9 mouse cellular contexts compared by ENCODE assay signal in the genomic region with DNA sequence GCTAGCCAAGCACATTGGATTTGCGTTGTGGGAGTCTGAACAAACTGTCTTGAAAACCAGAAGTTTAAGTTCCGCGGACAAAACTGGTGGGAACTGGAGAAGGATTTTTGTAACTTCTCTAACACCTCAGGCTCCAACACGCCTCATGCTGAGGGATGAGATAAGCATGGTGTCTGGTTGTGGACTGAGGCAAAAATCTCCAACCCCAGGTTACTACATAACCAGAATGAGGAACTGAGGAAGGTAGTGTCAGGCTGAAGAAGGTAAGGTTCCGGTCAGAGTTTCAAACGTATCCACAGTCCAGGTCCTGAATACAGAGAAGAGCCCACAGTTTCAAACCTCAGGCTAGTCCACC. TPM values are rescaled to one million over a fixed set of nuclear protein-coding genes. Genes with fewer than 3 reads are reported as not detected.
DNase-seq lines count a peak whose midpoint lies in the region; ATAC-seq lines count a peak whose summit lies in the region.
"Had no signal": no experiment of that assay in that cellular context is flagged by ENCODE, and none has a peak within 500 bp of the region (broad histone marks: within the 10 kb centered on the region; RNA-seq: fewer than 3 reads in every experiment).

No protein-coding gene starts in this region.

- peak overlapping the region; percentile 79 for H3K4me3 ChIP-seq in kidney, embryonic 16.5 days (ENCODE audit: low read length)
- peak overlapping the region; percentile 72 for H3K4me3 ChIP-seq in embryonic facial prominence, embryonic 11.5 days (ENCODE audit: low read depth, low read length)
- H3K4me3 ChIP-seq in midbrain, embryonic 15.5 days, result peak overlapping the region; percentile 68

- 20% methylated on average over 6 of the region's 6 CpGs for WGBS in kidney, embryonic 16.5 days
- WGBS in embryonic facial prominence, embryonic 11.5 days, result 32% methylated on average over 6 of the region's 6 CpGs
- WGBS in midbrain, embryonic 15.5 days, result 38% methylated on average over 6 of the region's 6 CpGs

- 0 out of 2 replicates have a peak overlapping the region, but pooled peaks have one; percentile 9 for H3K27ac ChIP-seq in kidney, embryonic 16.5 days (ENCODE audit: low read length)
- H3K27ac ChIP-seq in embryonic facial prominence, embryonic 11.5 days (replicated peaks; ENCODE audit: low read depth, low read length), result no peak overlapping the region
- H3K27ac ChIP-seq in midbrain, embryonic 15.5 days, result no peak overlapping the region

- H3K27me3 ChIP-seq in kidney, embryonic 16.5 days (ENCODE audit: insufficient read depth, low read length), result no peaks in the 10 kb centered on the region
- no peaks in the 10 kb centered on the region for H3K27me3 ChIP-seq in embryonic facial prominence, embryonic 11.5 days (ENCODE audit: control insufficient read depth, insufficient read depth, low read length)
- H3K27me3 ChIP-seq in midbrain, embryonic 15.5 days (replicated peaks), result no peaks in the 10 kb centered on the region

- no peak for DNase-seq in kidney, postnatal 4 days
- no peak for DNase-seq in embryonic facial prominence, embryonic 11.5 days (ENCODE audit: low spot score)
- no peak for DNase-seq in adipocyte (ENCODE audit: low spot score)
- no peak for DNase-seq in thymus, postnatal 0 days (ENCODE audit: low spot score)
- DNase-seq in layer of hippocampus, postnatal 14 days (ENCODE audit: low spot score in 2 of 2), result no peak

- peaks cover 22% of the 10 kb centered on the region for H3K4me1 ChIP-seq in kidney, embryonic 16.5 days (ENCODE audit: insufficient read depth, low read length)
- H3K4me1 ChIP-seq in embryonic facial prominence, embryonic 11.5 days (ENCODE audit: control insufficient read depth, insufficient read depth, low read length), result no peaks in the 10 kb centered on the region
- peaks cover 14% of the 10 kb centered on the region for H3K4me1 ChIP-seq in midbrain, embryonic 15.5 days

- H3K36me3 ChIP-seq in kidney, embryonic 16.5 days (ENCODE audit: insufficient read depth, low read length), result no peaks in the 10 kb centered on the region
- no peaks in the 10 kb centered on the region for H3K36me3 ChIP-seq in embryonic facial prominence, embryonic 11.5 days (replicated peaks; ENCODE audit: control insufficient read depth, insufficient read depth, low read depth, low read length)
- no peaks in the 10 kb centered on the region for H3K36me3 ChIP-seq in midbrain, embryonic 15.5 days (replicated peaks)

- H3K9me3 ChIP-seq in kidney, embryonic 16.5 days (ENCODE audit: low read length), result 0 out of 2 replicates have a peak, but pooled peaks cover under 1% of the 10 kb centered on the region
- H3K9me3 ChIP-seq in embryonic facial prominence, embryonic 11.5 days (replicated peaks; ENCODE audit: control insufficient read depth, low read length), result no peaks in the 10 kb centered on the region
- no peaks in the 10 kb centered on the region for H3K9me3 ChIP-seq in midbrain, embryonic 15.5 days

- H3K9ac ChIP-seq in kidney, embryonic 16.5 days (replicated peaks; ENCODE audit: low read length), result peak overlapping the region; percentile 33; the same call in 1 of the 2 replicates
- H3K9ac ChIP-seq in embryonic facial prominence, embryonic 11.5 days (replicated peaks; ENCODE audit: low read length), result no peak overlapping the region
- no peak overlapping the region for H3K9ac ChIP-seq in midbrain, embryonic 15.5 days

- no peak for ATAC-seq in kidney, embryonic 16.5 days (ENCODE audit: low FRiP score, low TSS enrichment)
- no peak for ATAC-seq in embryonic facial prominence, embryonic 11.5 days (replicated peaks; ENCODE audit: insufficient number of reproducible peaks, low FRiP score, low TSS enrichment, low read depth)
- ATAC-seq in inflammation-experienced regulatory T-cells, adult 6 months, result peak; percentile 3
- ATAC-seq in midbrain, embryonic 15.5 days (replicated peaks), result no peak

- H3K4me2 ChIP-seq in kidney, embryonic 16.5 days (replicated peaks; ENCODE audit: low read depth, low read length), result peak overlapping the region; percentile 75
- 0 out of 2 replicates have a peak overlapping the region, but pooled peaks have one; percentile 16 for H3K4me2 ChIP-seq in embryonic facial prominence, embryonic 11.5 days (ENCODE audit: low read depth, low read length)
- peak overlapping the region; percentile 77 for H3K4me2 ChIP-seq in midbrain, embryonic 15.5 days

RNA-seq across cellular contexts. Expression of gene Ifngr1, which starts 0.5 kb away (rescaled TPM):
- 59.8 and 67.1 TPM in 2 replicates for polyA plus RNA-seq in kidney, embryonic 16.5 days (2015; fragmentation: Nextera tagmentation; extraction: Ambion mirVana)
- polyA plus RNA-seq in embryonic facial prominence, embryonic 11.5 days (2014; fragmentation: Nextera tagmentation; extraction: Ambion mirVana), result 33.8 and 35.0 TPM in 2 replicates
- polyA plus RNA-seq in inflammation-experienced regulatory T-cells, adult 6 months (2017; shearing (Covaris generic)), result 100 to 1,000 TPM; 221 to 397 (median 300) TPM
- 21.6 TPM in 2 replicates for polyA plus RNA-seq in midbrain, embryonic 15.5 days (2015; fragmentation: Nextera tagmentation; extraction: Ambion mirVana)
- polyA plus RNA-seq in thymus, postnatal 0 days (2015; fragmentation: Nextera tagmentation; extraction: Ambion mirVana), result 540 and 641 TPM in 2 replicates
- total RNA-seq in layer of hippocampus, postnatal 14 days (2021), result 10 to 100 TPM; 19.6 to 21.9 TPM

RNA-seq across cellular contexts. Expression of gene Il22ra2, which starts 30.5 kb away (rescaled TPM):
- polyA plus RNA-seq in kidney, embryonic 16.5 days (2015; fragmentation: Nextera tagmentation; extraction: Ambion mirVana), result not detected in 2 replicates
- polyA plus RNA-seq in embryonic facial prominence, embryonic 11.5 days (2014; fragmentation: Nextera tagmentation; extraction: Ambion mirVana), result not detected in 2 replicates
- under 1 TPM in 1 of 3 experiments, not detected in 2; 0.38 TPM for polyA plus RNA-seq in inflammation-experienced regulatory T-cells, adult 6 months (2017; shearing (Covaris generic))
- polyA plus RNA-seq in midbrain, embryonic 15.5 days (2015; fragmentation: Nextera tagmentation; extraction: Ambion mirVana), result not detected in 2 replicates
- 0.10 and 0.12 TPM in 2 replicates for polyA plus RNA-seq in thymus, postnatal 0 days (2015; fragmentation: Nextera tagmentation; extraction: Ambion mirVana)
- total RNA-seq in layer of hippocampus, postnatal 14 days (2021), result not detected
- total RNA-seq: left cerebral cortex, postnatal 14 days had no signal

Comparison
In these comparisons a context has a peak if more than half of its experiments do, and no peak if none do; other contexts are left out.
1. H3K4me2 ChIP-seq: peak in every context shown above with its lines; median percentile 77 in midbrain, embryonic 15.5 days; 75 in kidney, embryonic 16.5 days; 16 in embryonic facial prominence, embryonic 11.5 days.